Mouse (Mus musculus) testis, adult 2 months (tissue): ENCODE data around the gene Commd1. TPM values are rescaled to one million over a fixed set of nuclear protein-coding genes. Genes with fewer than 3 reads are reported as not detected.

Experiments
- H3K27ac ChIP-seq: fragments of 200-500 bp; 2 replicates; pipeline ENCODE4 v1.5.1; 2012; ENCODE audit warnings: low read depth, low read length; ENCODE audit not compliant: control insufficient read depth, insufficient read depth
- H3K27me3 ChIP-seq: fragments of 200-500 bp; 2 replicates; pipeline ENCODE4 v1.6.1; 2012; ENCODE audit warnings: mild to moderate bottlenecking, low read length, moderate library complexity; ENCODE audit not compliant: control insufficient read depth, insufficient read depth
- H3K36me3 ChIP-seq: fragments of 200-500 bp; 2 replicates; pipeline ENCODE4 v1.6.1; 2012; ENCODE audit warnings: mild to moderate bottlenecking, low read length; ENCODE audit not compliant: control insufficient read depth, insufficient read depth
- H3K4me1 ChIP-seq: fragments of 200-500 bp; 2 replicates; pipeline ENCODE4 v1.6.1; 2012; ENCODE audit warnings: low read length; ENCODE audit not compliant: control insufficient read depth, insufficient read depth
- H3K4me3 ChIP-seq: fragments of 200-500 bp; 2 replicates; pipeline ENCODE4 v1.5.1; 2012; ENCODE audit warnings: low read depth, mild to moderate bottlenecking, low read length, moderate library complexity, mixed read lengths; ENCODE audit not compliant: control insufficient read depth
- CTCF ChIP-seq: fragments of 200-500 bp; IDR thresholded peaks from 2 replicates; pipeline ENCODE4 v1.5.1; 2012; ENCODE audit warnings: low read depth, mild to moderate bottlenecking, inconsistent platforms, low read length, moderate library complexity; ENCODE audit not compliant: control insufficient read depth, insufficient read depth, insufficient replicate concordance
- POLR2A ChIP-seq: fragments of 200-500 bp; IDR thresholded peaks from 2 replicates; pipeline ENCODE4 v1.6.1; 2012; ENCODE audit warnings: low read depth, mild to moderate bottlenecking, inconsistent platforms, low read length, moderate library complexity; ENCODE audit not compliant: control insufficient read depth
- polyA plus RNA-seq: library from polyadenylated mRNA; depleted of rRNA; stranded (reverse); fragments of >200 nt; gene quantifications from 2 replicates; pipeline ENCODE4 v1.2.3, GENCODE M21; 2012

The Commd1 gene
- polyA plus RNA-seq, 1 experiment, result 82.8 TPM

DNA sequence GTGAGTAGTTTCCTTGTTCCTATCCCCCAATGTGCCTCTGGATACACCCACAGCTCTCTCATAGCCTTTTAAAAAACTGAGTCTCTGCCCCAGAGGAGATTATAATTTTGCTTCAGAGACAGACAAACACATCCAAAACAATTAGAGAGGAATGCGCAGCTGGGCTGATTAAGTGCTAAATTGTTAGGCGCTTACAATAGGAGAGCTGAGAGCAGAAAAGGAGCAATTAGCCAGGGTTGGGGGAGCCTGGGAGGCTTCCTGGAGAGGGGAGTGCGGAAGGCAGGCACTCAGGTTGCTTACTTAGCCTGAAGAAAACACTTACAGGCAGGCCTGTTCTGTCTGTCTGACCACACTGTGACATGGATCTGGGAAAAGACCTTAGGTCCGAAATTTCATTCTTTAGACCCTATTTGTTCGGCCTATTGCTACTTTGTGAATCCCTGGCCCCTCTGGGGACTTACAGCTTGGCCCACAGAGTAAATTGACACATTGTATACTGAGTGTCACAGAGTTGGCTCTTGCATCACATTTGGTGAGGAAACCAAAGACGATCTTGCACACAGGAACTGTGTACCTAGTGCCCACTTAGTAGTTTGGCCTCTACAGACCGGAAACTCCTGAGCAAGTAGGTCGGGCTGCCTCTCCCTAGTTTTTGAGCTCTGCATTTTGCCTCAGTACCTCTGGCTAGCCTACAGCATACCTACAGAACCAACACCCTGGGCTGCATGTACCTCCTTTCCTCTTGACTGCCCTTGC lies 117.7 kb downstream of the Commd1 start:
- 0 out of 2 replicates have a peak, but pooled peaks cover under 1% of the 10 kb centered on the region for H3K27me3 ChIP-seq
- peaks cover 10% of the 10 kb centered on the region for H3K4me1 ChIP-seq
- H3K36me3 ChIP-seq, result no peaks in the 10 kb centered on the region
- no peak for TF ChIP-seq POLR2A
- TF ChIP-seq CTCF, result no peak
- H3K27ac ChIP-seq, result no peak overlapping the region
- H3K4me3 ChIP-seq, result no peak overlapping the region

DNA sequence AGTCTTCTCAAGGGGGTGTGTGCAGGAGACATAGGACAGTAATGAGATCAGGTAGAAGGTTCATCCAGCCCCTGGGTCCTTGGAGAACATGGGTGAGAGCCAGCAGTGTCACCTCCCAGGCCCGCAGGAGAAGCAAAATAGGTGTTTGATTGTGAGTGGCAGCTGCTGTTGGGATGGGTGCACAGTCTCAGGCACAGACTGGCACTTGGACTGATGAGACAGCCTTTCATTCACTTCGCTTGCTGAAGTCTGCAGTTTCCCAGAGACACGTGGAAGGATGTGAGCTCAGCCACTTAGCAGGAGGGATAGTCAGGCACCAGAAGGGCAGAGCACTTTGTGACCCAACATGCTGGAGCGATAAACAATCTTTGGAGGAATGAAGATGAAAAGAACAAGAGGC lies 118.6 kb downstream of the Commd1 start:
- H3K4me3 ChIP-seq, result no peak overlapping the region
- no peaks in the 10 kb centered on the region for H3K36me3 ChIP-seq
- H3K27me3 ChIP-seq, result peaks cover 4% of the 10 kb centered on the region; the same call in 1 of the 2 replicates
- no peak for TF ChIP-seq POLR2A
- no peak for TF ChIP-seq CTCF
- peaks cover 16% of the 10 kb centered on the region for H3K4me1 ChIP-seq
- H3K27ac ChIP-seq, result no peak overlapping the region

DNA sequence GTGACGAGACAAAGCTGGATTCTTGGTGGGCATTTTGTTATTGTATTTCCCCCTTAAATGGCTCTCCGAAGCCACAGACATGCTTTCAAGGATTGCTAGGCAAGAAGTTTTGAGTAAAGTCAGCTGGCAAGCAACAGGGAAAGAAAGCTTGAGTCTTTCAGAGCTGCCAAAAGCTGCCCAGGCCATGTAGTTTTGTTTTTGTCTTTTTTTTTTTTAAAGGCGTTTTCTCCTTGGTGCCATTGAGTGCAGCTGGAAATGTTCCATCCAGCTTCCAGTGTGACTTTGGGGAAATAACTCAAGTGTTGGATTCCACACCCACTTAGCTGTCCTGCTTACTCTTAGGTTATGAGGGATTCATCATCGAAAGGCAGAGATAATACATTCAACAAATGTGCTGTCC lies 120.9 kb downstream of the Commd1 start:
- Histone ChIP-seq H3K36me3 (no peaks in the 10 kb centered on the region), H3K27ac (no peak overlapping the region), H3K4me1 (peaks cover 17% of the 10 kb centered on the region), H3K4me3 (no peak overlapping the region), H3K27me3 (peaks cover 4% of the 10 kb centered on the region; the same call in 1 of the 2 replicates)
- TF ChIP-seq POLR2A (no peak), CTCF (no peak)

DNA sequence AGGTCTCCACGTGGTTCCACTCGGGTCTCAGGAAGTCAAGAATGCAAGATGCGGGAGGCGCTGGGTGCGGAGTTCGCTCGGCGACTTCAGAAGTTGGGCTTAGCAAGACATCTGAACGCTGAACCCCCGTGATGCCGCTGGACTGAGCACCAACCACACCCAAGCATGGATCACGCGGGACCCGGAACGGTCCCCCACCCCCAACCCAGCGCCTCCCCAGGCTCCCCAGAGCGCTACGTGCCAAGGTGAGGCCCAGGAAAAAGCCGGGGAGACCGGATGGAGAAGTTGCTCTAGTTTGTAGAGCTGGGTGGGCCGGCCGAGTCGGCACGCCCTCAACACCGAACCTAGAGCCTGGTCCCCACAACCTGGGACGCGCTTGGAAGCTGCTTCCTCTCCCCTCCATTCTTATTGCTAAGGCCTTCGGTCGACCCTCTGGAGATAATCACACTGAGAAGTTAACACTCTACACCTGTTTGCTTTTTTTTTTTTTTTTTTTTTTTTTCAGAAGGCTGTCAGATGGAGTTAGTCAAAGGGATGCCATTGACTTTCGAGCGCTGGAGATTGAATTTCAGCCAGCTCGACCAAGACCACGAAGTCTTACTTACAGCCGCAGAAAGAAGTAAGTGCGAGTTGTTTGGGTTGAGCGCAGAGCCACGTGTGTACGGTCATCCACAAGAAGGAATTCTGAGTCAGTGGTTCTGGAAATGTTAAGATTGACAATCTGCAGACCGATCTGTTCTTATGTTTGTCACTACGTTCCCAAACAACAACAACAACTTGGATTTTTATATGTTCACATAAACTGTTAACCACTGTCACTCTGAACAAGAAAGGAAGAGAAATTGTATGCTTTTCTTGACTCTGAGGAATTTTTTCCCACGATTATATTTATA lies 121.6 kb downstream of the Commd1 start, which contains the start of gene B3gnt2:
Gene B3gnt2 (minus strand): TSS at position 627 of the 893 bp plus-strand sequence.
- Histone ChIP-seq H3K27me3 (peaks cover 4% of the 10 kb centered on the region; the same call in 1 of the 2 replicates), H3K27ac (peak within 1 kb of the TSS; percentile 80), H3K4me1 (peaks cover 17% of the 10 kb centered on the region), H3K4me3 (peak within 1 kb of the TSS; percentile 79), H3K36me3 (no peaks in the 10 kb centered on the region)
- TF ChIP-seq POLR2A (no peak), CTCF (no peak)

DNA sequence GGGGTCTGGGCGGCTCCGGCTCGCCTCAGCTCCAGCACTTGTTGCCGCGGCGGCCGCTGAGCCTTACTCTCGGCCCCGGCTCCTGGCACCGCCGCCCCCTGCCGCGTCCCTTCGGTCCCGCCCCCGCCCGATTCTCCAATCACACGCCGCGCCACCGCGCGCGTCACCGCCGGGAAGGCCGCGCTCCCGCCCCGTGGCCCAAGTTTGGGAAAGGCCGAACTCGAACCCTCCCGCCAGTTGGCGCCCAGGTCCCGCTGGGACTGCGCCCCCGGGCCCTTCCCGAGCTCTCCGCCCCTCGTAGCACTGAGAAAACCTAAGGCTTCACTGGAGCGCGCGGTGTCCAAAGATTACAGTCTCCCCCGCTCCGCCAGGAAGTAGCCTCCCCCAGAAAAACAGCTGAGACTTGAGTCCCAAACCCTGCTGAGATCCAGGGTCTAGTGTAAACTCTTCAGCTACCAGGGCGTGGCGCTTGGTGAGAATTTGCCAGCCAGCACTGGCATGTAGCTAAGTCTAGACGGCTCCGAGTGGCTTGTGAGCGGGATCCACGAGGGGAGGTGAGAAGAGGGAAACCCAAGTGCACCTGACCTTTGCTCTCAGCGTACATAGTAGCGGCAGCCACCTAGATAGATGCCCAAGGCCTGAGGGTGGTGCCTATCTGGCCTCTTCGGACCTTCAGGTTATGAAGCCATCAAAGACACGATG lies 122.4 kb downstream of the Commd1 start:
- Histone ChIP-seq H3K4me3 (peak overlapping the region; percentile 91), H3K4me1 (peaks cover 17% of the 10 kb centered on the region), H3K27ac (peak overlapping the region; percentile 80), H3K36me3 (no peaks in the 10 kb centered on the region), H3K27me3 (peaks cover 4% of the 10 kb centered on the region; the same call in 1 of the 2 replicates)
- peak; percentile 60; the same call in 1 of the 2 replicates for TF ChIP-seq POLR2A
- no peak for TF ChIP-seq CTCF

DNA sequence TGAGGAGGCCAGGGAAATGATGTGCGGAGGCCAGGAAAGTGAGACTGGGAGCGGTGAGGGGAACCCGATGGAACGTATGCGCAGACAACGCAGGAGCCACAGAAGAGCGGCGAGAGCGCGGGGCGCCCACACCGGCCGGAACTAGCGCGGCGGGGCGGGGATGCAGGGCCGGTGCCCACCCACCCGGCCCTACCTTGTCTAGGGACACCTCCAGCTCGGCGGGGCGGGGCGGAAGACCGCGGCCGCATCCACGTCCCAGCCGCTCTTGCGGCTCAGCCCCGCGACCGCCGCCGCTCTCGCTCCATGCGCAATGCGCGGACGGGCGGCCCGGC lies 122.9 kb downstream of the Commd1 start:
- H3K36me3 ChIP-seq, result no peaks in the 10 kb centered on the region
- TF ChIP-seq POLR2A, result no peak
- no peak for TF ChIP-seq CTCF
- H3K4me1 ChIP-seq, result peaks cover 17% of the 10 kb centered on the region
- peak overlapping the region; percentile 91 for H3K4me3 ChIP-seq
- H3K27ac ChIP-seq, result peak overlapping the region; percentile 71
- peaks cover 4% of the 10 kb centered on the region; the same call in 1 of the 2 replicates for H3K27me3 ChIP-seq
